Mouse (Mus musculus): ENCODE results near the gene Klhl8. TPM values are rescaled to one million over a fixed set of nuclear protein-coding genes. Genes with fewer than 3 reads are reported as not detected.

Gene Klhl8
- total and polyA plus RNA-seq, 3 experiments: 5.6 to 6.2 TPM; not detected in 1

- peaks cover 0 to 11% of the 10 kb centered on the region in 2 experiments; a peak in 2 of 4 replicates for H3K36me3 ChIP-seq (ENCODE audit: control insufficient read depth in 1 of 2, insufficient read depth in 2 of 2, low read length in 2 of 2)
- DNase-seq (ENCODE audit: low read depth, low spot score): no peak
- no peak overlapping the region for H3K9ac ChIP-seq (ENCODE audit: control insufficient read depth, low read depth, low read length, poor library complexity, severe bottlenecking)
These were observed 64.5 kb downstream of the Klhl8 start for GRCm38 (mm10) chr5:103846609-103847008.

GRCm38 (mm10) chr5:103846154-103846551 lies 64.9 kb downstream of the Klhl8 start:
- H3K79me2 ChIP-seq (ENCODE audit: control insufficient read depth, insufficient read depth, low read length, poor library complexity): no peaks in the 10 kb centered on the region

More at GRCm38 (mm10) chr5:103846609-103847008, 64.5 kb downstream of the Klhl8 start:
- Histone ChIP-seq H3K27me3 (ENCODE audit: control insufficient read depth in 1 of 2, insufficient read depth in 2 of 2, low read length in 2 of 2) (no peaks in the 10 kb centered on the region), H3K9me3 (replicated peaks; ENCODE audit: insufficient read depth, low read length) (no peaks in the 10 kb centered on the region), H3K27ac (ENCODE audit: control insufficient read depth, low read depth, low read length) (no peak overlapping the region), H3K4me3 (ENCODE audit: control insufficient read depth in 1 of 2, insufficient read depth in 1 of 2, low read depth in 2 of 2, low read length in 2 of 2) (no peak overlapping the region), H3K79me2 (ENCODE audit: control insufficient read depth, insufficient read depth, low read length, poor library complexity) (no peaks in the 10 kb centered on the region), H3K4me1 (ENCODE audit: control insufficient read depth in 1 of 2, insufficient read depth in 2 of 2, low read length in 2 of 2) (no peaks in the 10 kb centered on the region)
- no peak for TF ChIP-seq ZNF384 (IDR thresholded peaks at IDR 0.05; ENCODE audit: low read depth, low read length)
- TF ChIP-seq CHD1 (IDR thresholded peaks at IDR 0.05; ENCODE audit: low read depth, low read length): no peak
- TF ChIP-seq NRF1 (IDR thresholded peaks at IDR 0.05; ENCODE audit: insufficient read depth, low read depth, low read length, poor library complexity, severe bottlenecking): no peak
- TF ChIP-seq USF2 (IDR thresholded peaks at IDR 0.05; ENCODE audit: borderline replicate concordance in 1 of 2, insufficient read depth in 1 of 2, low read depth in 1 of 2, low read length in 2 of 2): no peak
- no peak for TF ChIP-seq TBP (IDR thresholded peaks at IDR 0.05; ENCODE audit: low read depth, low read length)

GRCm38 (mm10) chr5:103845418-103846153 lies 65.5 kb downstream of the Klhl8 start:
- H3K27ac ChIP-seq (ENCODE audit: control insufficient read depth, low read depth, low read length): no peak overlapping the region
- no peaks in the 10 kb centered on the region for H3K4me1 ChIP-seq (ENCODE audit: control insufficient read depth in 1 of 2, insufficient read depth in 2 of 2, low read length in 2 of 2)
- peaks cover 0 to 15% of the 10 kb centered on the region in 2 experiments; a peak in 2 of 4 replicates for H3K36me3 ChIP-seq (ENCODE audit: control insufficient read depth in 1 of 2, insufficient read depth in 2 of 2, low read length in 2 of 2)
- no peak overlapping the region for H3K9ac ChIP-seq (ENCODE audit: control insufficient read depth, low read depth, low read length, poor library complexity, severe bottlenecking)
- no peaks in the 10 kb centered on the region for H3K9me3 ChIP-seq (replicated peaks; ENCODE audit: insufficient read depth, low read length)
- TF ChIP-seq JUND (IDR thresholded peaks at IDR 0.05; ENCODE audit: low read depth, low read length): no peak
- no peak for TF ChIP-seq MYC (IDR thresholded peaks at IDR 0.05; ENCODE audit: low read depth, low read length)
- TF ChIP-seq MYB (IDR thresholded peaks at IDR 0.05; ENCODE audit: low read depth, low read length): no peak
- no peak for TF ChIP-seq MAZ (IDR thresholded peaks at IDR 0.05; ENCODE audit: low read depth, low read length)
- TF ChIP-seq EP300 (IDR thresholded peaks at IDR 0.05; ENCODE audit: low read depth in 1 of 2, low read length in 2 of 2): no peak
- TF ChIP-seq SMC3 (IDR thresholded peaks at IDR 0.05; ENCODE audit: low read depth, low read length): no peak
- TF ChIP-seq MAX (IDR thresholded peaks at IDR 0.05; ENCODE audit: low read length): no peak
- no peak for TF ChIP-seq NRF1 (IDR thresholded peaks at IDR 0.05; ENCODE audit: insufficient read depth, low read depth, low read length, poor library complexity, severe bottlenecking)
- TF ChIP-seq KAT2A (conservative IDR thresholded peaks at IDR 0.05; ENCODE audit: low read depth, low read length): no peak
- no peak for TF ChIP-seq RCOR1 (IDR thresholded peaks at IDR 0.05; ENCODE audit: low read depth, low read length)
- no peak for TF ChIP-seq MEF2A (IDR thresholded peaks at IDR 0.05; ENCODE audit: extremely low read depth, insufficient replicate concordance, low read depth, low read length, poor library complexity, severe bottlenecking)
- no peak for TF ChIP-seq CHD2 (IDR thresholded peaks at IDR 0.05; ENCODE audit: low read length)
- TF ChIP-seq ELF1 (IDR thresholded peaks at IDR 0.05; ENCODE audit: low read depth, low read length): no peak
- no peak for TF ChIP-seq CHD1 (IDR thresholded peaks at IDR 0.05; ENCODE audit: low read depth, low read length)
- no peak for TF ChIP-seq POLR2AphosphoS2 (IDR thresholded peaks at IDR 0.05; ENCODE audit: low read length)
- no peak for TF ChIP-seq CTCF (IDR thresholded peaks at IDR 0.05 in 2 of 3, conservative IDR thresholded peaks at IDR 0.05 in 1 of 3; ENCODE audit: control insufficient read depth in 1 of 3, insufficient read depth in 1 of 3, low read depth in 2 of 3, low read length in 3 of 3, poor library complexity in 1 of 3, severe bottlenecking in 1 of 3)
- TF ChIP-seq ZKSCAN1 (IDR thresholded peaks at IDR 0.05; ENCODE audit: low read depth, low read length): no peak
- TF ChIP-seq RAD21 (IDR thresholded peaks at IDR 0.05; ENCODE audit: low read depth, low read length): no peak
- no peak for TF ChIP-seq TBP (IDR thresholded peaks at IDR 0.05; ENCODE audit: low read depth, low read length)
- TF ChIP-seq POLR2A (IDR thresholded peaks at IDR 0.05; ENCODE audit: control insufficient read depth in 1 of 2, insufficient read depth in 1 of 2, low read depth in 1 of 2, low read length in 2 of 2, poor library complexity in 1 of 2): no peak
- H3K27me3 ChIP-seq (ENCODE audit: control insufficient read depth in 1 of 2, insufficient read depth in 2 of 2, low read length in 2 of 2): no peaks in the 10 kb centered on the region
- H3K4me3 ChIP-seq (ENCODE audit: control insufficient read depth in 1 of 2, insufficient read depth in 1 of 2, low read depth in 2 of 2, low read length in 2 of 2): no peak overlapping the region
- no peaks in the 10 kb centered on the region for H3K79me2 ChIP-seq (ENCODE audit: control insufficient read depth, insufficient read depth, low read length, poor library complexity)
- no peak for DNase-seq (ENCODE audit: low read depth, low spot score)

More at GRCm38 (mm10) chr5:103846154-103846551, 64.9 kb downstream of the Klhl8 start:
- Histone ChIP-seq H3K27ac (ENCODE audit: control insufficient read depth, low read depth, low read length) (no peak overlapping the region), H3K27me3 (ENCODE audit: control insufficient read depth in 1 of 2, insufficient read depth in 2 of 2, low read length in 2 of 2) (no peaks in the 10 kb centered on the region), H3K4me1 (ENCODE audit: control insufficient read depth in 1 of 2, insufficient read depth in 2 of 2, low read length in 2 of 2) (no peaks in the 10 kb centered on the region), H3K4me3 (ENCODE audit: control insufficient read depth in 1 of 2, insufficient read depth in 1 of 2, low read depth in 2 of 2, low read length in 2 of 2) (no peak overlapping the region), H3K36me3 (ENCODE audit: control insufficient read depth in 1 of 2, insufficient read depth in 2 of 2, low read length in 2 of 2) (peaks cover 0 to 13% of the 10 kb centered on the region in 2 experiments; a peak in 2 of 4 replicates), H3K9ac (ENCODE audit: control insufficient read depth, low read depth, low read length, poor library complexity, severe bottlenecking) (no peak overlapping the region), H3K9me3 (replicated peaks; ENCODE audit: insufficient read depth, low read length) (no peaks in the 10 kb centered on the region)
- TF ChIP-seq BHLHE40 (IDR thresholded peaks at IDR 0.05; ENCODE audit: borderline replicate concordance, low read depth, low read length) (no peak), ZMIZ1 (IDR thresholded peaks at IDR 0.05; ENCODE audit: low read depth, low read length) (no peak), MAX (IDR thresholded peaks at IDR 0.05; ENCODE audit: low read length) (no peak), MYB (IDR thresholded peaks at IDR 0.05; ENCODE audit: low read depth, low read length) (no peak)
- no peak for DNase-seq (ENCODE audit: low read depth, low spot score)
